Mouse (Mus musculus): ENCODE results near the gene Lgi4. TPM values are rescaled to one million over a fixed set of nuclear protein-coding genes. Genes with fewer than 3 reads are reported as not detected.
A peak's percentile ranks its signal among the peaks of the same experiment; 100 is the strongest.

The Lgi4 gene
- total and polyA plus RNA-seq, 2 experiments = 0.09 to 0.18 TPM

DNA sequence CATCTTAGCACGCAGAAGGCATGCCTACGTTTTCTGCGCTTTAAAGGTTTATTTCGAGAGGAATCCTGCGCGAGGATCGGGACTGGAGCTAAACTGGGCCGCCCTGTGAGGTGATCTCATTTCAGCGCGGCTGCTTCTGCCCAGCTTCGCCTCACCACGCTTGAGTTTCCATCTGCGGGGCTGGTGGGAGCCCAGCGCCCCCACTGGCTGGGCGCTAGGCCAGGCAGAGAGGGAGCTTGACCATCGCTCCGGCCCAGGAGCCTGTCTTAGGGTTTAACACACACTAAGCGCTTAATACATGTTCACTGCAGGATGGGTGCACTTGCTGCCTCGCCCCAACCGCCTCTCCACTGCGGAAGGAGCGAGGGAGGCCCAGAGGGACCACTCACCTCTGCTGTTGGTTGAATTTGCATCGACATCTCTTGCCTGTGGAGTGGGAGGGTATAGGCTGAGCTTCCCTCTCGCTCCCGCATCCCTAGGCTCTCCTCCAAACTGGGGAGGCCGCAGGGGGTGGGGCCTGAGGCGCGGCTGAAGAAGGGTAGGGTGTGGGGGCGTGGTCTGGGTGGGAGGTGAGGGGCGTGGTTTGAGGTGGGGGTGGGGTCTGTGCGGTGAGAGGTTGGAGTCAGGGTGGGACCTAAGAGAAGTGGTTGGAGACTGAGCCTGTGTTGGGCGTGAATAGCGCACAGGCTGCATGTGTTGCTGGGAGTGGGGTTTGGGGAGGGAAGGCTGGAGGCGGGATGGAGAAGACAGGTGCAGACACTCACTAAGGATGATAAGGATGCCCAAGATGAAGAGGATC, 6.3 kb upstream of the Lgi4 start:
- Histone ChIP-seq H3K79me2 (ENCODE audit: control insufficient read depth, insufficient read depth, low read length) (0 out of 2 replicates have a peak, but pooled peaks cover 2% of the 10 kb centered on the region), H3K27me3 (ENCODE audit: control insufficient read depth, insufficient read depth, low read length) (no peaks in the 10 kb centered on the region), H3K9ac (ENCODE audit: low read depth, low read length) (no peak overlapping the region), H3K36me3 (ENCODE audit: control insufficient read depth, insufficient read depth, low read length) (peaks cover 3% of the 10 kb centered on the region), H3K4me3 (ENCODE audit: insufficient read depth, low read depth, low read length) (peak overlapping the region; percentile 25), H3K4me1 (ENCODE audit: control insufficient read depth, insufficient read depth, low read length) (peaks cover 24% of the 10 kb centered on the region), H3K27ac (replicated peaks; ENCODE audit: insufficient read depth, low read depth, low read length) (no peak overlapping the region)
- WGBS = 62% methylated on average over 34 of the region's 34 CpGs
- TF ChIP-seq POLR2A (IDR thresholded peaks at IDR 0.05; ENCODE audit: extremely low read depth, insufficient read depth, low read length) (0 out of 2 replicates have a peak, but pooled peaks have one; percentile 20), CTCF (IDR thresholded peaks at IDR 0.05; ENCODE audit: low read depth, low read length) (no peak)
- DNase-seq (ENCODE audit: extremely low read depth, low read depth, low spot score) = no peak

DNA sequence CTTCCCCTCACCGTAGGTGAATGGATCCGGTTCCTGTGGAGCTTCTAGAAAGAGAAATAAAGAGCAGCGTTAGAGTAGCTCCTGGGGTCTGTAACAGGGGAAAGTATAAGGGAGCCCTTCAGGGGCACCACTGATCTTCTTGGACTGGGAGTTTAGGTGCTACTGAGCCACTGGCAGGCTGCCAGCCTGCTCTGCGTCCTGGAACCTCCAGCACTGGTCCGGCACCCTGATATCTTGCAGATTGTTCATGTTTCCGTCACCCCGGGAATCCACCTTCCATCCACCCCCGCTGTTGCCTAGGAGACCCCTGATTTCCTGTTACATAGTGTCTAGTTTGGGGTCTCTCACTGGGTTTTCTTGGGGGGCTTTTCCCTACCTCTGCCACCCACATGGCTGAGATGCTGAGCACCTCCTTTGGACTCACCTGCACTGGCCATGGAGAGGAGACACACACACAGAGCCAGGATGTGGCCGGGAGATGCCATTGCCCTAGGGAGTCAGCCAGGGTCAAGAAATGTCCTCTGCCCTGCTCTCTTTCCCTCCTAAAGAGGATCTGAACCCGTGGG, 5.2 kb upstream of the Lgi4 start:
- H3K79me2 ChIP-seq (ENCODE audit: control insufficient read depth, insufficient read depth, low read length) = 0 out of 2 replicates have a peak, but pooled peaks cover 2% of the 10 kb centered on the region
- TF ChIP-seq POLR2A (IDR thresholded peaks at IDR 0.05; ENCODE audit: extremely low read depth, insufficient read depth, low read length) = 0 out of 2 replicates have a peak, but pooled peaks have one; percentile 6
- TF ChIP-seq CTCF (IDR thresholded peaks at IDR 0.05; ENCODE audit: low read depth, low read length) = no peak
- peak overlapping the region; percentile 83 for H3K4me3 ChIP-seq (ENCODE audit: insufficient read depth, low read depth, low read length)
- H3K4me1 ChIP-seq (ENCODE audit: control insufficient read depth, insufficient read depth, low read length) = peaks cover 32% of the 10 kb centered on the region
- H3K9ac ChIP-seq (ENCODE audit: low read depth, low read length) = peak overlapping the region; percentile 92
- 24% methylated on average over 10 of the region's 10 CpGs for WGBS
- H3K36me3 ChIP-seq (ENCODE audit: control insufficient read depth, insufficient read depth, low read length) = peaks cover 3% of the 10 kb centered on the region
- peak overlapping the region; percentile 98 for H3K27ac ChIP-seq (replicated peaks; ENCODE audit: insufficient read depth, low read depth, low read length)
- DNase-seq (ENCODE audit: extremely low read depth, low read depth, low spot score) = peak; percentile 79
- no peaks in the 10 kb centered on the region for H3K27me3 ChIP-seq (ENCODE audit: control insufficient read depth, insufficient read depth, low read length)

DNA sequence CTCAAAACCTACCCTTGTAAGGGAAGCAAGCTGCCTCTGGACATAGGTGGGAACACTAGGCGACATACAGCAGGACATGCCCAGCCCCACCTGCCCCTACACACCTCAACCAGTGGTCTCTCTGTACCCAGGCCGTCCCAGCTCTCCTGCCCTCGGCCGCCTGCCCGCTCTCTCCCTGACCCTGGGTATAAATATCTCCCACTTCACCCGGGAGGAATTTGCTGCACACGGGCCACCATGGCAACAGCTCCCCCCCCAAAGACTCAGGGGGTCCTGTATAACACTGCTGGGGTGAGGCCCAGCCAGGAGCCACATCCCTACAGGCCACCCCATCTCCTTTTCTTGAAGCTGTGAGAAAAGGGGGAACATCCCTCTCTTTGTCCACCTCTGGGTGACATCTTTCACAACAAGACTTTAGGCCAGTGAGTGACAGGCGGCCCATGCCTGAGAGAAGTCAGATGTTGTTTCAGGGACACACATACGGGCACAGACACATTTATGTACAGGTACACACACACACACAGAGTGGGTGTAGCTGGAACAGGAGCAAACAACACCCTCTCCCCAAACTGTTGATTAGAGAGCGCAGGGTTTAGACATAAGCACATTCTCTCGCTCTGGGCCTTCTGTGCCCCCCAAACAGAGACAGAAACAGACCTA, 4.4 kb upstream of the Lgi4 start:
- TF ChIP-seq POLR2A (IDR thresholded peaks at IDR 0.05; ENCODE audit: extremely low read depth, insufficient read depth, low read length) (no peak), CTCF (IDR thresholded peaks at IDR 0.05; ENCODE audit: low read depth, low read length) (no peak)
- DNase-seq (ENCODE audit: extremely low read depth, low read depth, low spot score) = peak; percentile 69
- Histone ChIP-seq H3K9ac (ENCODE audit: low read depth, low read length) (peak overlapping the region; percentile 92), H3K4me3 (ENCODE audit: insufficient read depth, low read depth, low read length) (peak overlapping the region; percentile 83), H3K36me3 (ENCODE audit: control insufficient read depth, insufficient read depth, low read length) (peaks cover 3% of the 10 kb centered on the region), H3K27me3 (ENCODE audit: control insufficient read depth, insufficient read depth, low read length) (no peaks in the 10 kb centered on the region), H3K4me1 (ENCODE audit: control insufficient read depth, insufficient read depth, low read length) (peaks cover 32% of the 10 kb centered on the region), H3K79me2 (ENCODE audit: control insufficient read depth, insufficient read depth, low read length) (0 out of 2 replicates have a peak, but pooled peaks cover 2% of the 10 kb centered on the region), H3K27ac (replicated peaks; ENCODE audit: insufficient read depth, low read depth, low read length) (peak overlapping the region; percentile 98)
- 17% methylated on average over 11 of the region's 11 CpGs for WGBS

GRCm38 (mm10) chr7:31055354-31055824, 3.8 kb upstream of the Lgi4 start:
- 24% methylated on average over 10 of the region's 10 CpGs for WGBS
- peak overlapping the region; percentile 92 for H3K9ac ChIP-seq (ENCODE audit: low read depth, low read length)
- TF ChIP-seq POLR2A (IDR thresholded peaks at IDR 0.05; ENCODE audit: extremely low read depth, insufficient read depth, low read length) (no peak), CTCF (IDR thresholded peaks at IDR 0.05; ENCODE audit: low read depth, low read length) (no peak)
- peak overlapping the region; percentile 98 for H3K27ac ChIP-seq (replicated peaks; ENCODE audit: insufficient read depth, low read depth, low read length)
- H3K27me3 ChIP-seq (ENCODE audit: control insufficient read depth, insufficient read depth, low read length) = no peaks in the 10 kb centered on the region
- DNase-seq (ENCODE audit: extremely low read depth, low read depth, low spot score) = peak; percentile 95
- H3K4me3 ChIP-seq (ENCODE audit: insufficient read depth, low read depth, low read length) = peak overlapping the region; percentile 83
- H3K4me1 ChIP-seq (ENCODE audit: control insufficient read depth, insufficient read depth, low read length) = peaks cover 32% of the 10 kb centered on the region
- 0 out of 2 replicates have a peak, but pooled peaks cover 2% of the 10 kb centered on the region for H3K79me2 ChIP-seq (ENCODE audit: control insufficient read depth, insufficient read depth, low read length)
- peaks cover 3% of the 10 kb centered on the region for H3K36me3 ChIP-seq (ENCODE audit: control insufficient read depth, insufficient read depth, low read length)

DNA sequence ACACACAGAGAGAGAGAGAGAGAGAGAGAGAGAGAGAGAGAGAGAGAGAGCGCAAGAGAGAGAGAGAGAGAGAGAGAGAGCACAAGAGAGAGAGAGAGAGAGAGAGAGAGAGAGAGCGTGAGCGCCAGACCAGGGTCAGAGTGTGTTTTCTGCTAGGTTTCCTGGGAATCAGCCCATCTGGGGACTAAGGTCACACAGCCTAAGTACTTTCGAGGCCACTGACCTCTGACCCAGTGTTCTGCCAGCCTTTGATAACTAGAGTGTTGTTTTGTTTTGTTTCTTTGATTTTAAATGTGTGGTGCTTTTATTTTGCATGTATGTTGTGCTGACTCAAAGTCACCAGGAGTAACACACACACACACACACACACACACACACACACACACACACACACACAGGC, 3.3 kb upstream of the Lgi4 start:
- WGBS = 20% methylated on average over 3 of the region's 4 CpGs
- peak overlapping the region; percentile 45; the same call in 1 of the 2 replicates for H3K9ac ChIP-seq (ENCODE audit: low read depth, low read length)
- DNase-seq (ENCODE audit: extremely low read depth, low read depth, low spot score) = peak; percentile 99

More for the DNA sequence above, 3.3 kb upstream of the Lgi4 start:
- H3K27me3 ChIP-seq (ENCODE audit: control insufficient read depth, insufficient read depth, low read length) = no peaks in the 10 kb centered on the region
- no peak overlapping the region for H3K4me3 ChIP-seq (ENCODE audit: insufficient read depth, low read depth, low read length)
- peaks cover 3% of the 10 kb centered on the region for H3K36me3 ChIP-seq (ENCODE audit: control insufficient read depth, insufficient read depth, low read length)
- TF ChIP-seq POLR2A (IDR thresholded peaks at IDR 0.05; ENCODE audit: extremely low read depth, insufficient read depth, low read length) (no peak), CTCF (IDR thresholded peaks at IDR 0.05; ENCODE audit: low read depth, low read length) (no peak)
- peak overlapping the region; percentile 98 for H3K27ac ChIP-seq (replicated peaks; ENCODE audit: insufficient read depth, low read depth, low read length)
- H3K79me2 ChIP-seq (ENCODE audit: control insufficient read depth, insufficient read depth, low read length) = 0 out of 2 replicates have a peak, but pooled peaks cover 2% of the 10 kb centered on the region
- peaks cover 32% of the 10 kb centered on the region for H3K4me1 ChIP-seq (ENCODE audit: control insufficient read depth, insufficient read depth, low read length)
